Mouse (Mus musculus): ENCODE data around the gene Alyref. TPM values are rescaled to one million over a fixed set of nuclear protein-coding genes. Genes with fewer than 3 reads are reported as not detected.

Gene Alyref
- polyA plus RNA-seq, 1 experiment from 2014 or later, result 19.6 TPM

DNA sequence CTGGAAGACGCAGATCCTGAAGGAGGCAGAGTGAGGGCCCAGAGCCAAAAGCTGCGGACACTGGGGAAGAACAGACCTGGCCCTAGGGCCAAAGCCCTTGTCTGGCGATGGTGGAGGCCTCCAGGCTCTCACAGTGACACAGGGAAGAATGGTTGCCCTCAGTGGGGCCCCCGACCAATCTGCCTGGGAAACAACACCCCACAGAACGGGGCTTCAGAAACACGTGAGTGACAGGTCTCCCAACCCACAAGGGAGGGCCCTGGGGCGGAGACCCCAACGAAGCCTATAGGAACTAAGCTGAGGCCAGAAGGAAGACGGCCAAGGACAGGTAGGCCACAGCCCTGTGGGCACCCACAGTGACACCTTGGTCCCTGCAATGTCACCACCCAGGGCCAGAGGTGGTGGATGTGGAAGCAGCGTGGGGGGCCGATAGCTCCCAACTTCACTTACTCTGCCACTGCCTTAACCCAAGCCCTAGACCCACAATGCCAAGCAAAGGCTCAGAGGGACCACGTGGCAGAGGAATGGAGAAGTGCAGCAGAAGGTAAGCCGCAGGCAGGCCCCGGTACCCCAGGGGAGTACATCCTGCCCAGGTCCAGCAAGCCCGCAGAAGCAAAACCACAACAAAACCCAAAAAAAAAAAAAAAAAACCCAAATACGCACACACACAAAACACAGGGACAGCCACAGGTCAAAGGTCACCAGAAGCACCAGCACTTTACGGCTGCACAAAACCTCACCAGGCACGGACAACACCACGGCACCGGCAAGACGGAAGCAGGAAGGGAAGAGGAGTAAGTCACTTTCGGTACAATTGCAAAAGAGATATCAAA is 29.5 kb upstream of the Alyref start:
- H3K9ac ChIP-seq (ENCODE audit: low read depth, low read length), result no peak overlapping the region
- ATAC-seq, result no peak
- H3K27me3 ChIP-seq (replicated peaks; ENCODE audit: control insufficient read depth, insufficient read depth, low read length), result no peaks in the 10 kb centered on the region
- 76% methylated on average over 22 of the region's 22 CpGs for WGBS
- no peaks in the 10 kb centered on the region for H3K9me3 ChIP-seq (ENCODE audit: control insufficient read depth, low read length)
- no peak overlapping the region for H3K4me2 ChIP-seq (ENCODE audit: low read depth, low read length)
- peaks cover 39% of the 10 kb centered on the region for H3K4me1 ChIP-seq (ENCODE audit: control insufficient read depth, insufficient read depth, low read length)
- no peak overlapping the region for H3K4me3 ChIP-seq (ENCODE audit: low read length)
- H3K36me3 ChIP-seq (ENCODE audit: control insufficient read depth, insufficient read depth, low read length), result peaks cover 5% of the 10 kb centered on the region; the same call in 1 of the 2 replicates
- no peak overlapping the region for H3K27ac ChIP-seq (ENCODE audit: low read length)

DNA sequence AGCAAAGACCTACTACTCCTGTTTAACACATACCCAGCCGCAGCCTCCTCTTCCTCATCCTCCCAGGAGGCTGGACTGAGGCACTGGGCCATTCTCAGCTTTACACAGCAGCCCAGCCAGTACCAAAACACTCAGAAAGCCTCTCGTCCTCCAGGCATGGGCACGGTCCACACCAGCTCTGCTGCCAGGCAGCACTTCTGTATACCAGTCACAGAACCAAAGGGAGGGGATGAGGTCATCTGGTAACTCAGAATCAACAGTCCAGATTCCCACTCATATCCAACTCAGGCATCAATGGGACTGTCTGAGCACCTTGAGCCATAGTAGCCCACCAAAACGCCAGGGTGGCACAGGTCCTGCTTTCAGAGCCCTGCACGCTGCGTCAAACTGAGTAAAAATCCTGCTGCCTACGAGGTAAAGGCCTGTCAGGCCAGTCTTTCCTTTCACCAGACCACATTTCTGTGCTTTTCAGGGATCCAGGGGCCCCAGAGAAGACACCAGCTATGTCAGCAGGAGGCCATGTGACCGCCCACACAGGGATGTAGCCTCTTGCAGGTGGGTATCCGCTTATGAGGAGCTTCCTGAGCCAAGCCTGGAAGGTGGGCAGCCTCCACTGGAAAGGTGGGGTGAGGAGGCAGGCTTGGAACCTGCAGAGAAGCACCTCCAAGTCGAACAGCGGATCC is 28.8 kb upstream of the Alyref start:
- H3K27ac ChIP-seq (ENCODE audit: low read length), result no peak overlapping the region
- 89% methylated on average over 11 of the region's 11 CpGs for WGBS

DNA sequence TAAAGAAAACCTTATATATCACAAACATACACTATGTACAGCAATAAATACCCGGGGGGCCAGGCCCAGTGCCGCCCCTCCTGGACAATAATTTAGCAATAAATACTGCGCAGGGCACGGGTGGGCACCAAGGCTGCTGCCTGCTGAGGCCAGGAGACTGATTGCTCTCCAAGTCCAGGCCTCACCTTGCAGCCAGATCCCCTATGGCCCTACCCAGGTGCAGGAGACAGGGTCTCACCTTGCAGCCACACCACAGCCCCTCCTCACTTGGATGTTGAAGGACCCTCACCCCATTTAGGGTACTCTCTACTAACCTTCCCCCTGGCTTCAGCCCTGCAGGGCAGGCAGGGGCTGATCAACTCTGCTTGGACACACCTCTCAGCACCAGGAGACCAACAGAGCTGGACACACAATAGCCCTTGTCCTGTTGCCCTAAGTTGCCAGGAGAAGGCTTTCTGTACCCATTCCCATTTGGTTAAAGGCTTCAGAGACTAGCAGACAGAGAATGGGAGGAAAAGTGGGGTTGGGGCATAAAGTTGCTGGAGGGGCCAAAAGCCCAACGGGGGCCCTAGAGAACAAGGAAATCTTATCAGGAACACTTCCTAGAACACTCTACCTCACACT is 27.1 kb upstream of the Alyref start, which contains the start of gene Sirt7:
Gene Sirt7 (minus strand): TSS at position 89 of the 624 bp plus-strand sequence.
- Histone ChIP-seq H3K36me3 (ENCODE audit: control insufficient read depth, insufficient read depth, low read length) (peaks cover 17% of the 10 kb centered on the region), H3K4me3 (ENCODE audit: low read length) (peak within 1 kb of the TSS; percentile 95), H3K27me3 (replicated peaks; ENCODE audit: control insufficient read depth, insufficient read depth, low read length) (no peaks in the 10 kb centered on the region), H3K9me3 (ENCODE audit: control insufficient read depth, low read length) (no peaks in the 10 kb centered on the region), H3K4me1 (ENCODE audit: control insufficient read depth, insufficient read depth, low read length) (peaks cover 19% of the 10 kb centered on the region), H3K9ac (ENCODE audit: low read depth, low read length) (peak within 1 kb of the TSS; percentile 85), H3K4me2 (ENCODE audit: low read depth, low read length) (peak within 1 kb of the TSS; percentile 92), H3K27ac (ENCODE audit: low read length) (peak within 1 kb of the TSS; percentile 89)
- ATAC-seq, result peak; percentile 27
- 13% methylated on average over 5 of the region's 5 CpGs for WGBS

More for the DNA sequence above, 28.8 kb upstream of the Alyref start:
- Histone ChIP-seq H3K36me3 (ENCODE audit: control insufficient read depth, insufficient read depth, low read length) (peaks cover 6% of the 10 kb centered on the region), H3K9me3 (ENCODE audit: control insufficient read depth, low read length) (no peaks in the 10 kb centered on the region), H3K9ac (ENCODE audit: low read depth, low read length) (no peak overlapping the region), H3K4me1 (ENCODE audit: control insufficient read depth, insufficient read depth, low read length) (peaks cover 34% of the 10 kb centered on the region), H3K4me2 (ENCODE audit: low read depth, low read length) (no peak overlapping the region), H3K4me3 (ENCODE audit: low read length) (no peak overlapping the region), H3K27me3 (replicated peaks; ENCODE audit: control insufficient read depth, insufficient read depth, low read length) (no peaks in the 10 kb centered on the region)
- no peak for ATAC-seq

DNA sequence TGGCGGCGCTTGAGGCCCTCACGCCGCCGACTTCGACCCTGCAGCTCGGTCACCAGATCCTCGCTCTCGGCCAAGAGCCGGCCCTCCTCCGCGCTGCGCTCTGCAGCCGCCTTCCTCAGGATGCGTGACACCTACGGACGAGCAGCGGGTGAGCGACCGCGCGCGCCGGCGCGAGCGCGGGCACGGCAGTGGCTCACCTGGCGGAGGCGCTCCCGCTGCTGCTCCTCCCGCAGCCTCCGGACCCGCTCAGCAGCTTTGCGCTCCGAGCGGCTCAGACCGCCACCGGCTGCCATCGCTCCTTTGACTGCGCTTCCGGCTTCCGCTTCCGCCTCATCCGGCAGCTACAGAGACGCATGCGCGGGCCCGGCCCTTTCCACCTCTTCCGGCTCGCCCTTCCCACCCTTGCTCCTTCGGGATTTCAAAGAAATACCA is 26.5 kb upstream of the Alyref start:
- ATAC-seq, result peak; percentile 85
- peaks cover 15% of the 10 kb centered on the region for H3K4me1 ChIP-seq (ENCODE audit: control insufficient read depth, insufficient read depth, low read length)
- H3K4me3 ChIP-seq (ENCODE audit: low read length), result peak overlapping the region; percentile 95
- peak overlapping the region; percentile 92 for H3K4me2 ChIP-seq (ENCODE audit: low read depth, low read length)
- H3K27ac ChIP-seq (ENCODE audit: low read length), result peak overlapping the region; percentile 89
- H3K27me3 ChIP-seq (replicated peaks; ENCODE audit: control insufficient read depth, insufficient read depth, low read length), result no peaks in the 10 kb centered on the region
- peaks cover 20% of the 10 kb centered on the region for H3K36me3 ChIP-seq (ENCODE audit: control insufficient read depth, insufficient read depth, low read length)
- no peaks in the 10 kb centered on the region for H3K9me3 ChIP-seq (ENCODE audit: control insufficient read depth, low read length)
- under 1% methylated on average over 53 of the region's 53 CpGs for WGBS
- H3K9ac ChIP-seq (ENCODE audit: low read depth, low read length), result peak overlapping the region; percentile 85

DNA sequence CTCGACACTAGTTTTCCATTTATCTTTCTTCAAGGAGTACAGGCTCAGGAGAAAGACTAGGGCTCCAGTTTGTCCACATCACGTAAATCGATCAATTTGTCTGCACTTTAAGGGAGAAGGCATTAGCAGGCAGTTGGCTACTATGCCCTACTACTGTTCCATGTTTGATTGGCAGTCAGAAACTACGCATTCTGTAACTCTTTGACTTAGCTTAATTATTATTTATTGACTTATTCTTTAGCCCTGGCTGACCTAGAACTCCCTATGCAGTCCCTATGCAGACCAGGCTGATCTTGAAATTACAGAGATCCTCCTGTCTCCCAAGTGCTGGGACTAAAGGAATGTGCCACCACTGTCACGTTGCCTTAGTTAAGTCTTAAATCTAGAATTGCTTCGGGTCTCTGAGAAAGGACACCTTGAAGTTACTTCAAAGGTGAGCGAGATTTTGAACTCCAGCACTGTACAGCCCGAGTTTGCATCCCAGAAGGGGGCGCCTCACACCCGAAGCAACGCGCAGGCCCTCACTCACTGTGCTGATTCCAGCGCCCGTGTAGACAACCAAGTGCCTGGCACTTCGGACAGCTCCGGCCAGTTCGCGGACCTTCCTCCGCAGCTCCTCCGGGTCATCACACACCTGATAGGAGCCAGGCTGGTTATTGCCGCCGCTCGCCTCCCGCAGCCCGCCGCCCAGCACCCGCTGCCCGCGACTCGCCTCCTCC is 26.0 kb upstream of the Alyref start:
- Histone ChIP-seq H3K36me3 (ENCODE audit: control insufficient read depth, insufficient read depth, low read length) (peaks cover 21% of the 10 kb centered on the region), H3K27ac (ENCODE audit: low read length) (peak overlapping the region; percentile 89), H3K9ac (ENCODE audit: low read depth, low read length) (peak overlapping the region; percentile 85), H3K4me3 (ENCODE audit: low read length) (peak overlapping the region; percentile 95), H3K27me3 (replicated peaks; ENCODE audit: control insufficient read depth, insufficient read depth, low read length) (no peaks in the 10 kb centered on the region), H3K4me2 (ENCODE audit: low read depth, low read length) (peak overlapping the region; percentile 92), H3K4me1 (ENCODE audit: control insufficient read depth, insufficient read depth, low read length) (peaks cover 11% of the 10 kb centered on the region), H3K9me3 (ENCODE audit: control insufficient read depth, low read length) (no peaks in the 10 kb centered on the region)
- 12% methylated on average over 30 of the region's 30 CpGs for WGBS
- peak; percentile 80 for ATAC-seq

DNA sequence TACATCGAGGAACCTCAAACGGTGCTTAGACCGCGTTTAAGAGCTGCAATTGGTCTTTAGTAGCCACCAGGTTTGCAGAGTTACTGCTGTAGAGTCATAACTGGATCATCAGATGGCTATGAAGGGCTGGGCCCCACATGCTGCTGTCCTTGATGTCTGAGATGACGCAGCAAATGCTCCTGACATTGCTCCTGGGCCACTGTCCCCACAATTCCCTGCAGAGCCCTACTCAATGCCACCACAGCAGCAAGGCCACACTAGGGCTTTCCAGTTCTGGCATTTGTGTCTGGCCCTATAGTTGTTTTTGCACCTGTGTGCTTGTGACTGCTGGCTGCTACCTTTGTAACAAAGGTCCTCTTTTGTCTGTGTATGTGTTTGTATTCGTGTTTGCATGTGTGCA is 24.6 kb upstream of the Alyref start:
- Histone ChIP-seq H3K4me2 (ENCODE audit: low read depth, low read length) (no peak overlapping the region), H3K27me3 (replicated peaks; ENCODE audit: control insufficient read depth, insufficient read depth, low read length) (no peaks in the 10 kb centered on the region), H3K27ac (ENCODE audit: low read length) (no peak overlapping the region), H3K4me1 (ENCODE audit: control insufficient read depth, insufficient read depth, low read length) (peaks cover 11% of the 10 kb centered on the region), H3K9ac (ENCODE audit: low read depth, low read length) (no peak overlapping the region), H3K9me3 (ENCODE audit: control insufficient read depth, low read length) (no peaks in the 10 kb centered on the region), H3K4me3 (ENCODE audit: low read length) (no peak overlapping the region), H3K36me3 (ENCODE audit: control insufficient read depth, insufficient read depth, low read length) (peaks cover 19% of the 10 kb centered on the region)
- ATAC-seq, result no peak
- 89% methylated on average over 6 of the region's 6 CpGs for WGBS

DNA sequence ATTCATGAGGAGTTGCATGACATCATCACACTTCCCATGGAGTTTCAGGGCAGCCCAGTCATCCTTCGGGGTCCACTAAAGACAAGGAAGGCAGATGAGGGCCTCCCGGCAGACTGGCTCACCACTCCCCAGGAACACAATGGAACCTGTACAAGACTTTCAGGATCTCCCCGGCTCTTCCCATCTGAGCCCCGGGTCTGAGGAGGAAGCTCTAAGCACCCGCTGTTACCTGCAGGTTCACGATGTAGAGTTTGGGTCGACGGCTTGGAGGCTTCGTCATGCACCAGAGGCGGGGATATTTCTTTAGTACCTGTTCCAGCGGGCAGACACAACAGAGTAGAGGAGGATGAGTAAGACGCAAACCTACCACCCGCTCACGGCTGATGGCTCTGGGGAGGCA is 22.0 kb upstream of the Alyref start:
- no peaks in the 10 kb centered on the region for H3K9me3 ChIP-seq (ENCODE audit: control insufficient read depth, low read length)
- no peak for ATAC-seq
- peaks cover 22% of the 10 kb centered on the region for H3K4me1 ChIP-seq (ENCODE audit: control insufficient read depth, insufficient read depth, low read length)
- no peaks in the 10 kb centered on the region for H3K27me3 ChIP-seq (replicated peaks; ENCODE audit: control insufficient read depth, insufficient read depth, low read length)
- H3K36me3 ChIP-seq (ENCODE audit: control insufficient read depth, insufficient read depth, low read length), result peaks cover 19% of the 10 kb centered on the region
- H3K27ac ChIP-seq (ENCODE audit: low read length), result no peak overlapping the region
- H3K4me2 ChIP-seq (ENCODE audit: low read depth, low read length), result no peak overlapping the region
- no peak overlapping the region for H3K9ac ChIP-seq (ENCODE audit: low read depth, low read length)
- WGBS, result 94% methylated on average over 14 of the region's 14 CpGs
- no peak overlapping the region for H3K4me3 ChIP-seq (ENCODE audit: low read length)

DNA sequence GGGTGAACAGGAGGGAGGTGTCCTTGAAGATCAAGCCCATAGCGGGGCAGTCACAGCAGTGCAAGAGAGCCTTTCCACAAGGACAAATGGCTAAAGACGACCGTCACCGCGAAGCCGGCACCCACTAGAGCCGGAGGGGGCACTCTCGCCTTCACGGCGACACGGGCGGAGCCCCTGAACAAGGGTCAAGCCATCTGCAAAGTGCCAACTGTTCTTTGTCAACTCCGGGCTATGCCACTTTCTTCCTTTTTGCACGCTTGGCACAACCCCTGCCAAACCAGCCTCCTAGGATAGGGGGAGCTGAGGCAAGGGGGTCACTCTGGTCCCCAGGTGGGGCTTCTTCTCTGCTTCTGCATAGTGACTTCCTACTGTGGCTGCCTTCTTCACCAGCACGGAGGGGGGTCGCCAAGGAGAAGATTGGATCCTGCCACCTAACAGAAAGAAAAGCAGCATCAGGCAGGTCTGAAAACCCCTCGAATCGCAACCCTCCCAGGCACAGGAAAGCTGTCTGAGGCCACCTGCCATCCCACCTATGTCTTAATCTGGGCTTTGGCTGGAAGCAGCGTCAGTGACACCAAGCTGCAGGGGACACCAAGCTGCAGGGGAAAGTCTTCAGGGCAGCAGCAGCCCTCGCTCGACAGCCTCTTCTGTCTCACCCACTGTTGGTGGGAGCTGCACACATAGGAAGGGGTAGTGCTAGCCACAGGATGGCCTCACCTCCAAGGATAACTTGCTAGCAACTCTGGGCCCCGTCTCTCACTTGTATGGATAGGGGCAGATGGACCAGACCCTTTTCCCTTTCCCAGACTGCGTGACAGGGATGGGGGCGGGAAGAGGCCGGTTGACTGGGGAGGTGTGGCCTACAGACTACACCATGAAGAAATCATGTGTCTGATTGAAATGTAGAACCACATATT is 20.7 kb upstream of the Alyref start:
- 90% methylated on average over 25 of the region's 25 CpGs for WGBS
- no peak overlapping the region; the same call in 1 of the 2 replicates for H3K9ac ChIP-seq (ENCODE audit: low read depth, low read length)
- H3K9me3 ChIP-seq (ENCODE audit: control insufficient read depth, low read length), result no peaks in the 10 kb centered on the region
- peaks cover 19% of the 10 kb centered on the region for H3K36me3 ChIP-seq (ENCODE audit: control insufficient read depth, insufficient read depth, low read length)
- no peak overlapping the region for H3K4me2 ChIP-seq (ENCODE audit: low read depth, low read length)
- no peak for ATAC-seq
- no peak overlapping the region for H3K4me3 ChIP-seq (ENCODE audit: low read length)
- peak overlapping the region; percentile 84 for H3K27ac ChIP-seq (ENCODE audit: low read length)
- no peaks in the 10 kb centered on the region for H3K27me3 ChIP-seq (replicated peaks; ENCODE audit: control insufficient read depth, insufficient read depth, low read length)
- H3K4me1 ChIP-seq (ENCODE audit: control insufficient read depth, insufficient read depth, low read length), result peaks cover 20% of the 10 kb centered on the region
